Mouse (Mus musculus): Measurements from ENCODE around the gene Frmpd4. TPM values are rescaled to one million over a fixed set of nuclear protein-coding genes. Genes with fewer than 3 reads are reported as not detected.

The Frmpd4 gene
- total RNA-seq, 1 experiment from 2014 or later: not detected

GRCm38 (mm10) chrX:167434883-167435282 is 1142.1 kb downstream of the Frmpd4 start:
- peak; percentile 42 to 53; a peak in 2 of 4 replicates for ATAC-seq (replicated peaks in 1 of 2; ENCODE audit: insufficient read depth in 1 of 2, low FRiP score in 2 of 2, low TSS enrichment in 1 of 2, low read depth in 1 of 2, poor library complexity in 2 of 2, severe bottlenecking in 2 of 2)

- ATAC-seq (replicated peaks in 1 of 2; ENCODE audit: insufficient read depth in 1 of 2, low FRiP score in 2 of 2, low TSS enrichment in 1 of 2, low read depth in 1 of 2, poor library complexity in 2 of 2, severe bottlenecking in 2 of 2): no peak
Observed at GRCm38 (mm10) chrX:167433950-167434349, 1143.1 kb downstream of the Frmpd4 start.

Other genes starting within 250 kb of the Frmpd4 start
- gene Msl3, start 96.7 kb upstream of the Frmpd4 start, total RNA-seq (2017): 124 and 126 TPM in 2 replicates
- 22.3 and 25.1 TPM in 2 replicates for gene Arhgap6, start 217.9 kb upstream of the Frmpd4 start, total RNA-seq (2017)

All from hematopoietic stem cell, adult 5-6 weeks (primary cell).